Mouse (Mus musculus): ENCODE measurements around the gene Coro1c.

- TF ChIP-seq CTCF (IDR thresholded peaks at IDR 0.05; ENCODE audit: borderline replicate concordance, insufficient read depth, low read length) (no peak), POLR2A (IDR thresholded peaks at IDR 0.05; ENCODE audit: low read depth, low read length) (no peak)
Measured at GRCm38 (mm10) chr5:113850680-113851230, 57.8 kb downstream of the Coro1c start.

Measured in embryonic fibroblast, embryonic 13.5 days (primary cell).